Mouse (Mus musculus) heart, postnatal 0 days (tissue): Measurements from ENCODE around the gene Clec3b.

ENCODE experiments used
- CTCF ChIP-seq: IDR thresholded peaks from 2 replicates; pipeline ENCODE4 v1.5.1; 2016; ENCODE audit warnings: antibody characterized with exemption, control low read depth, low read depth
- EP300 ChIP-seq: IDR thresholded peaks from 2 replicates; pipeline ENCODE4 v1.6.1; 2016; ENCODE audit warnings: antibody characterized with exemption, low read depth

DNA sequence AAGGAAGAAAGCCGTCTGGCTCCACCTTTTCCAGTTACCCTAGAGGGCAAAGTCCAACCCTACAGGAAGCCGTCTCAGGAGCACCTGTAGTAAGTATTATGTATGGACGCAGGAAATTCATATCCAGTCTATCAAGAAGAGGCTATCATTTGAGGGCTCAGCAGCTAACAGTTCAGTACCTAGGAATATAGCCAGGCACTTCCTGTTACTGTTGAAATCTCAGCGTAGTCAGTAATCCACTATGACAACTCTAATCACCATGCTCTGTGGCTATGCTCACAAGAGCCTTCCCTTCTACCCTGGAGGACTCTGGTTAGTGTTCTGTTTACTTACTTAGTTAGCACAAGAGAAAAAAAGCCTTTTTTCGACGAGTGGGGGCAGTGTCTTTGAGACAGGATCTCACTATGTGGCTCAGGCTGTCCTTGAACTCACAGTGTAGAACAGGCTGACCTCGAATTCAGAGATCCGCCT lies 39.0 kb upstream of the Clec3b start:
- TF ChIP-seq CTCF = no peak
- no peak for TF ChIP-seq EP300
